Mouse (Mus musculus) c-Kit-positive CD71-negative TER-119-negative erythroid progenitor cells, embryonic 14.5 days (primary cell): ENCODE measurements around the gene Olfr554.
"Not testable (repeated sequence)": the region's sequence is repeated elsewhere in the genome, so short reads cannot be mapped to it uniquely, and the experiment has no call there.

Experiments used
- DNase-seq: peaks from one replicate; pipeline ENCODE4 v3.0.0-alpha.2; 2013; ENCODE audit warnings: low read depth

The Olfr554 gene

GRCm38 (mm10) chr7:102638132-102638531, at the start of gene Olfr554:
Gene Olfr554, plus strand, starts transcription at chr7:102638432.
- DNase-seq = no peak

DNA sequence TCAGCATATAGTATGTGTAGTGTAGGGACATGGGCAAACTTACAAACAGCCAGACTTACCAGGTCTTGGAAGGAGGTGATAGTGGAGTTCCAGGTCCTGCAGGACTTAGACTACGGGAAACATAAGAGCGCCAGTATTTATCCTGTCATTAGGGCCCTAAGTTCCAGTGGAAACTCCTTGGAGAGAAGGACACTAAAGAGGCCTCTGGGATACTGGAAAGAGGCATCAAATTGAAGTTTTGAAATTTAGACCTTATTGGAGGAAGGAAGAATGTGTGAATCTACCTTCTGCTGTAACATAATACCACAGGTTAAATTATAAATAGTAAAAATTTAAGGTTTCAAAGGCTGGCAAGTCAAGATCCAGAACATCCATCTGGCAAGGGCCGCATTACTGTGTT, 46.4 kb upstream of the Olfr554 start, which contains the start of gene Olfr551:
Gene Olfr551 (minus strand): TSS at position 101 of the 400 bp plus-strand sequence.
- DNase-seq = no peak

DNA sequence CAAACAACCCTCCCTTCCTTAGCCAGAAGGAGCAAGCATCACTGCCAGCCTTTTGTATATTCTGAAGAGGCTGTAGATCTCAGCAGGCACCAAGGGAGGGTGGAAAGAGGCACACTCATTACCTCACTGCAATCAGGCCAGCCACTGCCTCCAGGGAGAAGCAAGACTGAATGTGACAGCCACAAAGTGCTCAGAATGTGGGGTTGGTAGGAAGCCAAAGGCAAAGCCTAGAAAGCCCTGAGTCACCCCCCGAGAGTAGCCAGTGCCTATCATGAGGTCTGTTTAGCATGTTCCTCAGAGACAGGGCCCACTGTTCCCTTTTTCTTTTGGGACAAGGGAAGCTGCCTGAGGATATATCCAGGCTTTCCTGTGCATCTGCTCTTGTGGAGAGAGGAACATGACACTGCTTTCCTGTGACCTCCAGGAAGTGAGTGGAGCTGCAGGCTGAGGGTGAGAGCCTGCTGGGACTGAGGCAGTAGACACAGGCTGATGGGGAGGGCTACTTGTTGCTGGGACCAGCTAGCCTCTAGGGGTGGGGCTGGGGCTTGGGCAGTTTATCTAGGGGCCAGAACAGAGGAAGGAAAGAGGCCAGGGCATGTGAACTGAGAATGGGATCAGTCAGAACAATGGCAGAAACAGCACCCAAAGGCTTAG, 40.7 kb upstream of the Olfr554 start, which contains the start of gene Olfr552:
Gene Olfr552 (plus strand): TSS at position 393 of the 654 bp plus-strand sequence.
- DNase-seq = no peak

- no peak for DNase-seq
Observed at GRCm38 (mm10) chr7:102618118-102618517, 20.1 kb upstream of the Olfr554 start, which contains the start of gene Olfr553. Gene Olfr553, minus strand, starts transcription at chr7:102618218.

GRCm38 (mm10) chr7:102619608-102620007, 18.6 kb upstream of the Olfr554 start:
- no peak for DNase-seq

DNA sequence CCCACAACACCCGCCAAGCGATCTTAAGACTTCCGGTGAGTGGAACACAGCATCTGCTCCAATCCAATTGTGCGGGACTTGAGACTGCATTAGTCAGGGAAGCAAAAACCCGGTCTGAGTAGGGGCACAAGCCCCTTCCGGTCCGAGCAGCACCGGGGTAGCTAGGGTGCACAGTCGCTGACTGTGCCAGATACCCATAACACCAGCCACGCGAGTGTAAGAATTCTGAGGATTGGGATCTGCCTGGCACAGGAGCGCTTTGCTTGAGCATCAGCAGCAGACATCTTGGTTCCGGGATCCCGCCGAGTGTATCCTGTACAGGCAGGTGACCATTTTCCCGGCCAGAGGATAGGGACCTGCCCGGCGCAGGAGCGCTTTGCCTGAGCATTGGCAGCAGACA, 17.9 kb upstream of the Olfr554 start:
- not testable (repeated sequence) for DNase-seq

- DNase-seq = peak; percentile 19
Observed at GRCm38 (mm10) chr7:102636665-102637064, 1.6 kb upstream of the Olfr554 start.

GRCm38 (mm10) chr7:102644945-102645344, 6.7 kb downstream of the Olfr554 start:
- DNase-seq = not testable (repeated sequence)

GRCm38 (mm10) chr7:102658523-102658922, 20.3 kb downstream of the Olfr554 start, which contains the start of gene Olfr555:
Gene Olfr555, plus strand, starts transcription at chr7:102658823.
- DNase-seq = no peak

GRCm38 (mm10) chr7:102664599-102664998, 26.4 kb downstream of the Olfr554 start, which contains the start of gene Olfr556:
Gene Olfr556, plus strand, starts transcription at chr7:102664899.
- DNase-seq = no peak

GRCm38 (mm10) chr7:102665378-102665777, 27.1 kb downstream of the Olfr554 start:
- DNase-seq = no peak

DNA sequence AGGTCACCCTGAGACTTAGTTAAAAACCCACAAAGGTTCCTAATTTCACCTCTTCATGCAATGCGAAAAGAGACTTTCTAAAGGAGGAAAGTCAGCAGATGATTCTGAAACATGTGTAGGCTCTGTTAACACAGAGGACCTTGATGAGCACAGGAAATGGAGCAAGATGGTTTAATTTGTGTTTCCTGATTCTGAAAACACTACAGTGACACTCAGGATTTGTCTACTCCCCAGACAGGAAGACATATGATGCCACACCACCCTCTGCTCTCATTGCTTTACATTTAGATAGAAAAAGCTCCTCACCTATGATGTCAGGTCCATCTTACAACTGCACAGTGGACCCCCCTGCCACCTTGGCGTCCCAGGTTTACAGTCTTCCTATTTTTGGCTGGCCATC, 38.0 kb downstream of the Olfr554 start:
- DNase-seq = no peak

- DNase-seq = no peak
Observed at GRCm38 (mm10) chr7:102681916-102682315, 43.7 kb downstream of the Olfr554 start.

DNA sequence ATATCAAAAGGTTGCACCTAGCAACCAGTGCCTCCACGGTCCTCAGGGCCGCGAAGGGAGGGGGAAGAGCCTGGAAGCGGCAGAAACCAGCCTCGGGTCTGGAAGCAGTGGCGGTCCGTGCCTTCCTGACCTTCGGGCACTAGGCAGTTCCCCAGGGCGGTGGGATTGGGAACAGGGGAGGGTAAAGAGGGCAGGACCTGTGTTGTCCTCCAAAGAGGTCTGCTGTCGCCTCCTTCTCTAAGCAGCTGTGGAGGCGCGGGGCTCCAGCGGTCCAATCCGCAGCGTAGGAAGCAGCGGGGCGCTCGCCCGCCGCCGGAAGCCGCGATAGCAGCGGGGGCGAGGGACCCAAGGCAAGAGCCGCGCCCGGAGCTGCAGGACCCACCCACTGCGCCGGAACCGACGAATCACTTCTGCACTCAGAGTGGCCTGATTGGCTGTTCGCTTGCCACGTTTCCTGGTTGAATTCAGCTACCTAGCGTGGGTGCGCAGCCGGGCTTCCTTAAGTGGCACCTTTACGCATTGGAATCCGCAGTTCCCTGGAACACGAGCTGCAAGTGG, 48.8 kb downstream of the Olfr554 start, which contains the start of gene Trim68:
Gene Trim68 (minus strand): TSS at position 384 of the 558 bp plus-strand sequence.
- peak; percentile 73 for DNase-seq
